Mouse (Mus musculus) megakaryocyte, embryonic 14.5 days (primary cell): ENCODE results near the gene Ngly1.

Source experiments
- FLI1 ChIP-seq: IDR thresholded peaks from 2 replicates; pipeline ENCODE4 v1.6.1; 2012; ENCODE audit warnings: low read length, inconsistent platforms, mixed read lengths
- GATA1 ChIP-seq: IDR thresholded peaks from 3 replicates; pipeline ENCODE4 v1.6.1; 2012; ENCODE audit warnings: mixed read lengths, low read length, inconsistent platforms, borderline replicate concordance

DNA sequence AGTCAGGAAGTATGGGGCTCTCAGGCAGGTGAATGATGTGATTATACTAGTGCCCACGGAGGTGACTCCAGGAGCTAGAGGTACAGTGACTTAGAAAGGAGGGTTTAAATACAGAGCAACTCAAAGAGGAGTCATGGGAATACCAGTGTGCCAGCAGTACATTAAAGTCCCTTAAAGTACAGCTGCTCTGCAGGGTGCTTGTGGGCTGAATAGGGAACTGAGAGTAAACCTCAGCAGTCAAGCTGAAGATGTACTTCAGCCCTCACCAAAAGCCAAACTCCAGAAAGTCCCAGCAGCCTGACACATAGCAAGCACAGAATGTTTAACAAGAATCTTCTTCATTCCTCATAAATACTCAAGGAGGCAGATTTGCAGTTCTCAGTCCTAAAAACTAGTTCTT is 53.6 kb downstream of the Ngly1 start:
- no peak for TF ChIP-seq GATA1
- TF ChIP-seq FLI1: no peak
